ENCODE assay signal across 10 mouse cellular contexts in genomic region chr12:71577349-71577748, GRCm38 (mm10).
DNase-seq lines count a peak whose midpoint lies in the region; ATAC-seq and TF ChIP-seq lines count a peak whose summit lies in the region.
"Had no signal": no experiment of that assay in that cellular context is flagged by ENCODE, and none has a peak within 500 bp of the region (broad histone marks: within the 10 kb centered on the region; RNA-seq: fewer than 3 reads in every experiment).

No protein-coding gene starts in this region.

- no peaks in the 10 kb centered on the region for H3K27me3 ChIP-seq in heart, embryonic 11.5 days (ENCODE audit: control insufficient read depth, insufficient read depth, low read length)
- peaks cover 24% of the 10 kb centered on the region for H3K27me3 ChIP-seq in forebrain, embryonic 10.5 days (ENCODE audit: poor library complexity, severe bottlenecking)
- no peaks in the 10 kb centered on the region for H3K27me3 ChIP-seq in intestine, embryonic 14.5 days (replicated peaks; ENCODE audit: control insufficient read depth, insufficient read depth, low read length)
- no peaks in the 10 kb centered on the region for H3K27me3 ChIP-seq in liver, embryonic 14.5 days (ENCODE audit: control insufficient read depth, insufficient read depth, low read length)
- H3K27me3 ChIP-seq in neural tube, embryonic 12.5 days (replicated peaks): no peaks in the 10 kb centered on the region

- no peak overlapping the region for H3K9ac ChIP-seq in heart, embryonic 11.5 days (ENCODE audit: low read depth, low read length)
- H3K9ac ChIP-seq in intestine, embryonic 14.5 days (ENCODE audit: low read length): no peak overlapping the region
- no peak overlapping the region for H3K9ac ChIP-seq in liver, embryonic 14.5 days (replicated peaks)
- no peak overlapping the region for H3K9ac ChIP-seq in neural tube, embryonic 12.5 days

- no peaks in the 10 kb centered on the region for H3K36me3 ChIP-seq in heart, embryonic 11.5 days (ENCODE audit: control insufficient read depth, insufficient read depth, low read length)
- H3K36me3 ChIP-seq in forebrain, embryonic 10.5 days (replicated peaks): no peaks in the 10 kb centered on the region
- H3K36me3 ChIP-seq in intestine, embryonic 14.5 days (ENCODE audit: control insufficient read depth, insufficient read depth, low read length): no peaks in the 10 kb centered on the region
- no peaks in the 10 kb centered on the region for H3K36me3 ChIP-seq in liver, embryonic 14.5 days (replicated peaks; ENCODE audit: control insufficient read depth, insufficient read depth, low read depth)
- no peaks in the 10 kb centered on the region for H3K36me3 ChIP-seq in neural tube, embryonic 12.5 days
- H3K36me3 ChIP-seq: G1E had no signal

- TF ChIP-seq POLR2A in bone marrow macrophage, adult 2 months (IDR thresholded peaks at IDR 0.05; ENCODE audit: borderline replicate concordance, low read depth, low read length): no peak

- H3K4me2 ChIP-seq in heart, embryonic 11.5 days: peak overlapping the region; percentile 65
- H3K4me2 ChIP-seq in intestine, embryonic 14.5 days (ENCODE audit: low read length): peak overlapping the region; percentile 54
- peak overlapping the region; percentile 50; the same call in 1 of the 2 replicates for H3K4me2 ChIP-seq in liver, embryonic 14.5 days (ENCODE audit: low read depth)
- H3K4me2 ChIP-seq in neural tube, embryonic 12.5 days (replicated peaks): peak overlapping the region; percentile 50

- intact Hi-C loops in heart, postnatal 36 days (cut with DNase I): no loop called here

- H3K4me3 ChIP-seq in heart, embryonic 11.5 days (ENCODE audit: low read depth, low read length): peak overlapping the region; percentile 28
- peak overlapping the region; percentile 67 for H3K4me3 ChIP-seq in bone marrow macrophage, adult 2 months (ENCODE audit: insufficient read depth, low read length)
- H3K4me3 ChIP-seq in forebrain, embryonic 10.5 days: peak overlapping the region; percentile 41
- H3K4me3 ChIP-seq in intestine, embryonic 14.5 days (ENCODE audit: low read depth, low read length): 0 out of 2 replicates have a peak overlapping the region, but pooled peaks have one; percentile 8
- 0 out of 4 replicates have a peak overlapping the region, but pooled peaks of 1 of the 2 experiments have one; percentile 29 for H3K4me3 ChIP-seq in liver, embryonic 14.5 days (ENCODE audit: insufficient read depth in 1 of 2, low read depth in 2 of 2, low read length in 2 of 2)
- H3K4me3 ChIP-seq in neural tube, embryonic 12.5 days: 0 out of 2 replicates have a peak overlapping the region, but pooled peaks have one; percentile 3
- H3K4me3 ChIP-seq: myocyte had no signal

- TF ChIP-seq CTCF in bone marrow macrophage, adult 2 months (IDR thresholded peaks at IDR 0.05; ENCODE audit: low read depth, low read length): peak; percentile 21; the same call in 1 of the 2 replicates
- TF ChIP-seq CTCF in liver, embryonic 14.5 days (IDR thresholded peaks at IDR 0.05; ENCODE audit: low read depth): no peak; the same call in 1 of the 2 replicates

- H3K27ac ChIP-seq in heart, embryonic 11.5 days (ENCODE audit: low read depth, low read length): no peak overlapping the region
- H3K27ac ChIP-seq in bone marrow macrophage, adult 2 months (ENCODE audit: insufficient read depth, low read depth, low read length): no peak overlapping the region
- H3K27ac ChIP-seq in forebrain, embryonic 10.5 days: no peak overlapping the region
- H3K27ac ChIP-seq in intestine, embryonic 14.5 days (ENCODE audit: low read depth): no peak overlapping the region
- no peak overlapping the region for H3K27ac ChIP-seq in liver, embryonic 14.5 days
- H3K27ac ChIP-seq in neural tube, embryonic 12.5 days: no peak overlapping the region

- 4% methylated on average over 9 of the region's 9 CpGs for WGBS in heart, embryonic 11.5 days (ENCODE audit: insufficient replicate concordance)
- WGBS in forebrain, embryonic 10.5 days: 13% methylated on average over 9 of the region's 9 CpGs
- WGBS in intestine, embryonic 14.5 days: 5% methylated on average over 9 of the region's 9 CpGs
- 3% methylated on average over 9 of the region's 9 CpGs for WGBS in liver, embryonic 14.5 days (ENCODE audit: insufficient replicate concordance)
- 7% methylated on average over 9 of the region's 9 CpGs for WGBS in neural tube, embryonic 12.5 days

- no peak for DNase-seq in heart, postnatal 36 days
- peak; percentile 34 for DNase-seq in forebrain, embryonic 10.5 days (ENCODE audit: extremely low spot score, low spot score)
- DNase-seq in intestine, embryonic 14.5 days (ENCODE audit: low spot score): peak; percentile 80
- peak in 1 of 3 experiments; percentile 2 for DNase-seq in liver, embryonic 14.5 days (ENCODE audit: low read depth in 3 of 3, low spot score in 3 of 3)
- no peak for DNase-seq in right cerebral cortex, postnatal 36 days (ENCODE audit: low spot score in 2 of 2)

- TF ChIP-seq EP300 in liver, embryonic 14.5 days (IDR thresholded peaks at IDR 0.05; ENCODE audit: low read depth): no peak

- H3K4me1 ChIP-seq in heart, embryonic 11.5 days (ENCODE audit: control insufficient read depth, insufficient read depth, low read length): peaks cover 20% of the 10 kb centered on the region; the same call in 1 of the 2 replicates
- H3K4me1 ChIP-seq in bone marrow macrophage, adult 2 months (ENCODE audit: control insufficient read depth, insufficient read depth, low read length): no peaks in the 10 kb centered on the region
- H3K4me1 ChIP-seq in forebrain, embryonic 10.5 days: peaks cover 36% of the 10 kb centered on the region
- H3K4me1 ChIP-seq in intestine, embryonic 14.5 days (replicated peaks; ENCODE audit: control insufficient read depth, insufficient read depth, low read length): peaks cover 8% of the 10 kb centered on the region; the same call in 1 of the 2 replicates
- H3K4me1 ChIP-seq in liver, embryonic 14.5 days (replicated peaks; ENCODE audit: control insufficient read depth in 2 of 2, insufficient read depth in 2 of 2, low read length in 1 of 2): no peaks in the 10 kb centered on the region; a peak in 1 of 4 replicates
- H3K4me1 ChIP-seq in neural tube, embryonic 12.5 days: peaks cover 29% of the 10 kb centered on the region

- H3K9me3 ChIP-seq in heart, embryonic 11.5 days (replicated peaks; ENCODE audit: control insufficient read depth, low read length): no peaks in the 10 kb centered on the region
- no peaks in the 10 kb centered on the region for H3K9me3 ChIP-seq in forebrain, embryonic 10.5 days
- H3K9me3 ChIP-seq in intestine, embryonic 14.5 days (ENCODE audit: control insufficient read depth, low read length): no peaks in the 10 kb centered on the region
- H3K9me3 ChIP-seq in liver, embryonic 14.5 days (ENCODE audit: control insufficient read depth, low read length): no peaks in the 10 kb centered on the region
- no peaks in the 10 kb centered on the region for H3K9me3 ChIP-seq in neural tube, embryonic 12.5 days

- no peak for ATAC-seq in heart, embryonic 11.5 days (replicated peaks; ENCODE audit: insufficient number of reproducible peaks, low FRiP score, low TSS enrichment)
- peak; percentile 91 for ATAC-seq in intestine, embryonic 14.5 days (replicated peaks; ENCODE audit: low FRiP score, low TSS enrichment, low read depth)
- ATAC-seq in liver, embryonic 14.5 days (ENCODE audit: insufficient read depth): no peak
- peak; percentile 31; the same call in 1 of the 2 replicates for ATAC-seq in neural tube, embryonic 12.5 days (ENCODE audit: low FRiP score, low read depth)

Comparison
In these comparisons a context has a peak if more than half of its experiments do, and no peak if none do; other contexts are left out.
1. ATAC-seq: peak in intestine, embryonic 14.5 days (single experiment) and neural tube, embryonic 12.5 days (single experiment); none in heart, embryonic 11.5 days (single experiment) and liver, embryonic 14.5 days (single experiment).
2. DNase-seq: peak in forebrain, embryonic 10.5 days (single experiment) and intestine, embryonic 14.5 days (single experiment); none in heart, postnatal 36 days (0 of 2) and right cerebral cortex, postnatal 36 days (0 of 2).
3. Peak in every context shown above with its lines, with median percentiles within 50 percentile points of each other: H3K4me2 ChIP-seq.